Mouse (Mus musculus): ENCODE data around the gene Abca2. TPM values are rescaled to one million over a fixed set of nuclear protein-coding genes. Genes with fewer than 3 reads are reported as not detected.

The Abca2 gene
- total and polyA plus RNA-seq, 2 experiments, result 11.1 to 48.7 TPM

DNA sequence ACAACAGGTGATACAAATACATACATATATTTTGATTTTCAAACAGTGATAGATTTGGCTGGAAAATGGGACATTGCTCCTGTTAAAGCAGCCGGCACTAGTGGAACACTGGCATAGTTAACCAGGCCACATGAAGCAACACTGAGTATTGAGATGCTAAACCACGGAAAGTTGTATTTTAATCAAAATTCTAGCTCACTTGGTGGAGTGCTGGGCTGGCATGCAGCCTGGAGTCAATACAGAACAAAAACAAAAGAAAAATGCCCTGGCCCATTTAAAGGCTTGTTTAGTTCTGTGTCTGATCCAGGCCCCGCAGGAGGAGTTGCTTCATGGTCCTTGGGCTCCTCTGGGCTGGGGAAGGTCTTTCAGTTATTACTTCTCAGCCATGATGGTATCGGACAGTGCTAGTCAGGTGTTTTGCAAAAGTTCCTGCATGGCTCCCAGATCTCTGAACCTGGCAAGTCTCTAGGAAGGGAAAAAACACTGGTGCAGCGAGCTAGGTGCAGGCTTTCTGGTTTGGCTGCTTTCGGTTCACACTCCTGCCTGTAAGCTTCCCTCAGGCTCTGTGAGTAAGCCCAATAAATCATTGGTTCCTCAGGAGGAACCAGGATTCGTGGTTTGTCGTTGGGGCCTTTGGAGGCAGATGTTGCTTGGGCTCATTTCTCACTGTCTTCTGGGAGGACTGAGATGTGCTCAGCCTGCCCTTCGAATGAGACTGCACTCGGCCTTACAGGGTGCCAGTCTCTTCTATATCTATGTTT, 51.2 kb downstream of the Abca2 start:
- 45% methylated on average over 10 of the region's 10 CpGs for WGBS
- Histone ChIP-seq H3K4me1 (ENCODE audit: control insufficient read depth, insufficient read depth, low read length) (peaks cover 19% of the 10 kb centered on the region), H3K9ac (ENCODE audit: low read depth, low read length) (no peak overlapping the region), H3K27me3 (ENCODE audit: control insufficient read depth, insufficient read depth, low read length) (no peaks in the 10 kb centered on the region), H3K36me3 (ENCODE audit: control insufficient read depth, insufficient read depth, low read length) (no peaks in the 10 kb centered on the region), H3K27ac (replicated peaks; ENCODE audit: insufficient read depth, low read depth, low read length) (peak overlapping the region; percentile 40), H3K4me3 (ENCODE audit: insufficient read depth, low read depth, low read length) (no peak overlapping the region), H3K79me2 (ENCODE audit: control insufficient read depth, insufficient read depth, low read length) (no peaks in the 10 kb centered on the region)
- TF ChIP-seq POLR2A (IDR thresholded peaks at IDR 0.05; ENCODE audit: extremely low read depth, insufficient read depth, low read length) (no peak), CTCF (IDR thresholded peaks at IDR 0.05; ENCODE audit: low read depth, low read length) (no peak)
- peak; percentile 84 for DNase-seq (ENCODE audit: extremely low read depth, low read depth, low spot score)

- Histone ChIP-seq H3K27me3 (ENCODE audit: control insufficient read depth, insufficient read depth, low read length) (no peaks in the 10 kb centered on the region), H3K36me3 (ENCODE audit: control insufficient read depth, insufficient read depth, low read length) (no peaks in the 10 kb centered on the region), H3K4me1 (ENCODE audit: control insufficient read depth, insufficient read depth, low read length) (peaks cover 22% of the 10 kb centered on the region), H3K27ac (replicated peaks; ENCODE audit: insufficient read depth, low read depth, low read length) (no peak overlapping the region), H3K79me2 (ENCODE audit: control insufficient read depth, insufficient read depth, low read length) (no peaks in the 10 kb centered on the region), H3K4me3 (ENCODE audit: insufficient read depth, low read depth, low read length) (no peak overlapping the region), H3K9ac (ENCODE audit: low read depth, low read length) (no peak overlapping the region)
- no peak for DNase-seq (ENCODE audit: extremely low read depth, low read depth, low spot score)
- TF ChIP-seq POLR2A (IDR thresholded peaks at IDR 0.05; ENCODE audit: extremely low read depth, insufficient read depth, low read length), result no peak
- no peak for TF ChIP-seq CTCF (IDR thresholded peaks at IDR 0.05; ENCODE audit: low read depth, low read length)
- 73% methylated on average over 1 of the region's 1 CpGs for WGBS
Observed at GRCm38 (mm10) chr2:25480541-25480940, 52.0 kb downstream of the Abca2 start.

DNA sequence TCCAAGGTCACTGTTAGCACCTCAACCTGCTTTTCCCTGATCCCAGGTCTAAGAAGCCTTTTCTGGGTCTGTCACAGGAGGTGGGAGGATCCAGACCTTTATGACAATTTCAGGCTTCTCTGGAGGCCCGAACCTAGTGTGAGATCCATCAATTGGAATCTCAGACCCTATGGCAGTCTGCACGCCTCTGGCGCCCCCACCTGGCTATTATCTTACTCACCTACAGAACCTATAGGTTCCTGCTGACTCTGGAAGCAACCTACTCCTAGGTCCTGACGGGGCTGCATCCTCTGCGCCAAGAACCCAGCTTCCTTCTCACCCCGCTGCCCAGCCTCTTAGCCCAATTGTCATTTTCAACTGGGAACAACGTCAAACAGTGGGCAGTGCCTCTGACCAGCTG, 54.5 kb downstream of the Abca2 start:
- TF ChIP-seq POLR2A (IDR thresholded peaks at IDR 0.05; ENCODE audit: extremely low read depth, insufficient read depth, low read length) (no peak), CTCF (IDR thresholded peaks at IDR 0.05; ENCODE audit: low read depth, low read length) (peak; percentile 81)
- Histone ChIP-seq H3K79me2 (ENCODE audit: control insufficient read depth, insufficient read depth, low read length) (no peaks in the 10 kb centered on the region), H3K27me3 (ENCODE audit: control insufficient read depth, insufficient read depth, low read length) (no peaks in the 10 kb centered on the region), H3K4me3 (ENCODE audit: insufficient read depth, low read depth, low read length) (no peak overlapping the region), H3K27ac (replicated peaks; ENCODE audit: insufficient read depth, low read depth, low read length) (no peak overlapping the region), H3K36me3 (ENCODE audit: control insufficient read depth, insufficient read depth, low read length) (no peaks in the 10 kb centered on the region), H3K4me1 (ENCODE audit: control insufficient read depth, insufficient read depth, low read length) (peaks cover 21% of the 10 kb centered on the region), H3K9ac (ENCODE audit: low read depth, low read length) (no peak overlapping the region)
- WGBS, result 36% methylated on average over 7 of the region's 7 CpGs
- DNase-seq (ENCODE audit: extremely low read depth, low read depth, low spot score), result peak; percentile 43

GRCm38 (mm10) chr2:25484901-25485647, 56.6 kb downstream of the Abca2 start:
- no peaks in the 10 kb centered on the region for H3K79me2 ChIP-seq (ENCODE audit: control insufficient read depth, insufficient read depth, low read length)
- H3K27ac ChIP-seq (replicated peaks; ENCODE audit: insufficient read depth, low read depth, low read length), result peak overlapping the region; percentile 41
- peak; percentile 92 for DNase-seq (ENCODE audit: extremely low read depth, low read depth, low spot score)
- peaks cover 6% of the 10 kb centered on the region for H3K4me1 ChIP-seq (ENCODE audit: control insufficient read depth, insufficient read depth, low read length)
- no peaks in the 10 kb centered on the region for H3K27me3 ChIP-seq (ENCODE audit: control insufficient read depth, insufficient read depth, low read length)
- TF ChIP-seq CTCF (IDR thresholded peaks at IDR 0.05; ENCODE audit: low read depth, low read length) (no peak), POLR2A (IDR thresholded peaks at IDR 0.05; ENCODE audit: extremely low read depth, insufficient read depth, low read length) (no peak)
- H3K4me3 ChIP-seq (ENCODE audit: insufficient read depth, low read depth, low read length), result no peak overlapping the region
- H3K9ac ChIP-seq (ENCODE audit: low read depth, low read length), result no peak overlapping the region
- H3K36me3 ChIP-seq (ENCODE audit: control insufficient read depth, insufficient read depth, low read length), result no peaks in the 10 kb centered on the region
- 20% methylated on average over 11 of the region's 11 CpGs for WGBS

DNA sequence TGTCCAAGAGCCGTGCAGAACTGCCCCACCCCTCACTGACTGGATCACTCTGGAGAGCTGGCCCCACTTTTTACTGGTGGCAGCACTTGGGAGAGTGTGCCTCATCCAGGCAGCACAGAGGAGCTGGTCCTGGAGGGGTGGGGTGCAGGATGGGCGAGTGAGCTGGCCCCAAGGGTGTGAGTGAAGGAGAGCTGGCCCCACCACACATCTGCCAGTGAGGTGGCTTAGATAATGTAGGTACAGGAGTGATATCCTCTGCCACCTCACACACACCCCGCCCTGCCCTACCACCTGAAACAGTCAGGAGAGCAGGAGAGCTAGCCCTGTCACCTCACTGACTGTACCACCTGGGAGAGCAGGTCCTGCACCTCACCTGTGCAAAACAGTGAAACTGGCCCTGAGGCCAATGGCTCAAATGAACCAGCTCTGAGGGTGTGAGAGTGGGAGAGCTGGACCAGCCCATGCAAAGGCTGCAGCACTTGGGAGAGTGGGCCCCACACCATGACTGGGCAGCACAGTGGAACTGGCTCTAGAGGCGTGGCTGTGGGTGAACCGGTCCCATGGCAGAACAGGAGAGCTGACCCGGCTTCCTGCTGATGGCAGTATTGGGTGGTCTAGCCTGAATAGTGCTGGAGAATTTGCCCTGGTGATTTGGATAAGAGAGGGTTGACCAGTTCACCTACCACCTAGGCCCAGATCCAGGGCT, 59.6 kb downstream of the Abca2 start:
- H3K4me3 ChIP-seq (ENCODE audit: insufficient read depth, low read depth, low read length), result no peak overlapping the region
- H3K36me3 ChIP-seq (ENCODE audit: control insufficient read depth, insufficient read depth, low read length), result no peaks in the 10 kb centered on the region
- WGBS, result 86% methylated on average over 6 of the region's 6 CpGs
- peaks cover 6% of the 10 kb centered on the region for H3K4me1 ChIP-seq (ENCODE audit: control insufficient read depth, insufficient read depth, low read length)
- H3K27me3 ChIP-seq (ENCODE audit: control insufficient read depth, insufficient read depth, low read length), result no peaks in the 10 kb centered on the region
- no peak for DNase-seq (ENCODE audit: extremely low read depth, low read depth, low spot score)
- TF ChIP-seq POLR2A (IDR thresholded peaks at IDR 0.05; ENCODE audit: extremely low read depth, insufficient read depth, low read length), result no peak
- TF ChIP-seq CTCF (IDR thresholded peaks at IDR 0.05; ENCODE audit: low read depth, low read length), result no peak
- no peak overlapping the region for H3K9ac ChIP-seq (ENCODE audit: low read depth, low read length)
- H3K79me2 ChIP-seq (ENCODE audit: control insufficient read depth, insufficient read depth, low read length), result no peaks in the 10 kb centered on the region
- H3K27ac ChIP-seq (replicated peaks; ENCODE audit: insufficient read depth, low read depth, low read length), result no peak overlapping the region
